Mouse (Mus musculus) bone marrow, adult 2 months (tissue): ENCODE measurements around the gene Caprin2.

Experiments used
- CTCF ChIP-seq: fragments of 200-500 bp; IDR thresholded peaks from 2 replicates; pipeline ENCODE4 v1.5.1; 2011; ENCODE audit warnings: low read length, control low read depth; ENCODE audit not compliant: control insufficient read depth, insufficient read depth
- POLR2A ChIP-seq: fragments of 200-500 bp; IDR thresholded peaks from 2 replicates; pipeline ENCODE4 v1.6.1; 2011; ENCODE audit warnings: low read depth, mild to moderate bottlenecking, control low read depth, low read length, borderline replicate concordance; ENCODE audit not compliant: control insufficient read depth

GRCm38 (mm10) chr6:148941880-148942279, 45.8 kb upstream of the Caprin2 start:
- TF ChIP-seq CTCF = no peak
- no peak for TF ChIP-seq POLR2A
